Mouse (Mus musculus) brown adipose tissue, adult 24 weeks (tissue): ENCODE data around the gene AC131692.1. TPM values are rescaled to one million over a fixed set of nuclear protein-coding genes. Genes with fewer than 3 reads are reported as not detected.
A peak's percentile ranks its signal among the peaks of the same experiment; 100 is the strongest.

Source experiments
- H3K27ac ChIP-seq: fragments of 200-500 bp; replicated peaks from 2 replicates; pipeline ENCODE4 v1.5.1; 2012; ENCODE audit warnings: low read depth, mild to moderate bottlenecking, low read length
- H3K4me1 ChIP-seq: fragments of 200-500 bp; 2 replicates; pipeline ENCODE4 v1.6.1; 2012; ENCODE audit warnings: low read length, mixed read lengths; ENCODE audit not compliant: control insufficient read depth, insufficient read depth, insufficient read length
- H3K4me3 ChIP-seq: fragments of 200-500 bp; 2 replicates; pipeline ENCODE4 v1.5.1; 2012; ENCODE audit warnings: low read depth, mild to moderate bottlenecking, low read length, moderate library complexity; ENCODE audit not compliant: insufficient read depth
- polyA plus RNA-seq: library from polyadenylated mRNA; stranded (reverse); fragments of >200 nt; gene quantifications from 2 replicates; pipeline ENCODE4 v1.2.4, GENCODE M21; 2012; ENCODE audit not compliant: missing spikeins, insufficient read depth, insufficient read length

Gene AC131692.1
- polyA plus RNA-seq, 1 experiment, result not detected

DNA sequence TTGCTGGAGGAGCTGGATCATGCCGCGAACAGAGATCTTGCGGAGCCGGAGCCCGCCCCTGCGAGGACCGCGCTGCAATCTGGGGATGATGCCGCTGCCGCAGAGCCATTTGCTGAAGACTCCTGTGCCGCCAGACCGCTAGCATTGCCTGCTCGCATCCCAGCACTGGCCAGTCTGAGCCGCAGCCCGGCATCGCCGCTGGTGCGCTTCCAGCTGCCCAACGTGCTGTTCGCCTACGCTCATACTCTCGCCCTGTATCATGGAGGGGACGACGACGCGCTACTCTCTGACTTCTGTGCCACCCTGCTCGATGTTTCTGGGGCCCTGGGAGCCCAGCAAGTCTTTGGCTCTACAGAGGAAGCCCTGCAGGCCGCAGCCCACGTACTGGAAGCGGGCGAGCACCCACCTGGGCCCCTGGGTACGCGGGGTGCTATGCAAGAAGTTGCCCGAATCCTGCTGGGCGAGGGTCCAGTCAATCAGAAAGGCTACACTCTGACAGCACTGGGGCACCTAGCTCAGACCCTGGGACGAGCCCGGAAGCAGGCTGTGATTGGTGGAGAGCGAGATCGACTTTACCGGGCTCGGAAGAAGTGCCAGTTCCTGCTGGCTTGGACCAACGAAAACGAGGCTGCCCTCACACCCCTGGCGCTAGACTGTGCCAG is 32.4 kb upstream of the AC131692.1 start:
- Histone ChIP-seq H3K4me1 (peaks cover 9% of the 10 kb centered on the region), H3K27ac (0 out of 2 replicates have a peak overlapping the region, but pooled peaks have one; percentile 53), H3K4me3 (peak overlapping the region; percentile 90)

DNA sequence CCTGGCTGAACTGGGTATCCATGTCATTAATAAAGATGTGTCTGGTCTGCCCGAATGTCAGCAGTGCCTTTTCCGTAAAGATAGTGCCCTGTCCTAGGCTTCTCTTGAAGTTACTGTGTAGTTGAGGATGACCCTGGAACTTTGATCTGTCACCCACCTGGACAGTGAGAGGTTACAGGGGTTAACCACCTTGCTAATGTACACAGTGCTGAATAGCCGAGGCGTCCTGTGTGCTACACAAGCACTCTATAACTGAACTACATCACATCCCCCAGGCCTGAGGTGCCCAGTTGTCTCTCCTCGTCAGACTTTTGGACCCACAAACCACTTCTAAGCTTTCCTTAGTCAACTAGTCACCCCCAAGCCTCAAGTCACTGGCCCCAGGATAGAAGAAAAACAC is 31.8 kb upstream of the AC131692.1 start:
- H3K4me1 ChIP-seq, result peaks cover 13% of the 10 kb centered on the region
- H3K4me3 ChIP-seq, result peak overlapping the region; percentile 90
- no peak overlapping the region for H3K27ac ChIP-seq

DNA sequence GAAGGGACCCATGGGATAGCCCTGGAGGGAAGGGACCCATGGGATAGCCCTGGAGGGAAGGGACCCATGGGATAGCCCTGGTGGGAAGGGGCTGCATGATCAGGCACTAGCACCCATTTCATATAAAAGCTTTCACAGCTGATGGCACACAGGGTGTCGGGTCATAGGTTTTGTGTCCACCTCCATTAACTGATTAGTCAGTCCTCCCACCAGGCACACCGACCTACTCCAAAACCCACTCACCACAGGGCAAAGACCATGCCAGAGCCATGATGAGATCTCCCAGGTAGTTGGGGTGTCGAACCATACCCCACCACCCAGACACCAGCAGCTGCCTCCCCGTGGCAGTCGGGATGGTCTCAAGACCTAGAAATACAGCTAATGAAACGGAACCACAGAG is 31.1 kb upstream of the AC131692.1 start:
- peaks cover 13% of the 10 kb centered on the region for H3K4me1 ChIP-seq
- no peak overlapping the region for H3K4me3 ChIP-seq
- no peak overlapping the region for H3K27ac ChIP-seq

DNA sequence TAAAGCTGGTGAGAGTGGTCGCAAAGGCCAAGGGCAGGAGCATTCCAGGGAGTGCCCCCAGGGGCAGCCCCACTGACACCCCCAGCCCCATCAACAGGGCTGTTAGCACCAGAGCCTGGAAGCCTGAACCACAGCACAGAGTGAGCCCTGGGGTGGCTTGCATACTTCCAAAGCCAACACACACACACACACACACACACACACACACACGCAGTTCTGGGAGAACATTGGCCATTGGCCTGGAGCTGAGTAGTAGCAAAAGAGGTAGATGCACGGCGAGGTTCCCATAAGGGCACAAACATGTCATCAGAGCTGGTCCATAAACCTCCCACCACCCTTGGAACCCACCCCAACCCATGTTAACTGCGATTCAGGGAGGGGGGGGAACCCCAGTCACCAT is 27.6 kb upstream of the AC131692.1 start:
- Histone ChIP-seq H3K27ac (no peak overlapping the region), H3K4me3 (peak overlapping the region; percentile 58; the same call in 1 of the 2 replicates)

DNA sequence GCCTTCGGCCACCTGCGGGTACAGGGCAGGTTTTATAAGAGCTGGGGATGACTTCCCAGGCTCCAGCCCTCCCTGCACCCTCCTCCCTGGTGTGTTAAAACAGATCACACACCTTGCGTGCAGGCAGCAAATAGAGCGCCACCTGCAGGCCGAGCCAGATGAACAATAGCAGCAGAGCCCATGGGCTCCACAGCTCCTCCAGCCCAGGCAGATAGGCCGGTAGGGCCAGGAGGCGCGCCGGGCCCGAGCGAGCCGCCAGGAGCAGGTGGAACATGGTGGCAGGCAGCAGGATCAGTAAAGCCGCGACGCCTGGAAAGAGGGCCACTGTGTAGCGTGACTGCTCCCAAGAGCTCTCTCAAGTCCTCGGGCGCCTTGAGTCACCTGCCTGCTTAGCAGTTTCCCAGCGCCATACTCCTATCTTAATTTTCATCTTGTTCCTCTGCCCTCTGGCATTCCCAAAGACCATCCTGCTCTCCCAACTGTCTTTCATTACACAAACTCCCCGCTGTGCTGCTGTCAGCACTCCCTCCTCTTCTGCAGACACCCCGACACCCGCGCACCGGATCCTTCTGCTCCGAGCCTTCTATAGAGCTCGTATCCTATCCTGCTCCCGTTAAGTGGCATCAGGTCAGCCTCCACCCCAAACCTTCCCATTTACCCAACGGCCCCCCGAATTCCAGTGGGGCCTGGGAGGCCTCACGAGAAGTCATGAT is 27.1 kb upstream of the AC131692.1 start:
- Histone ChIP-seq H3K27ac (no peak overlapping the region), H3K4me1 (peaks cover 10% of the 10 kb centered on the region), H3K4me3 (peak overlapping the region; percentile 58)

More for the DNA sequence above, 27.6 kb upstream of the AC131692.1 start:
- peaks cover 13% of the 10 kb centered on the region for H3K4me1 ChIP-seq

DNA sequence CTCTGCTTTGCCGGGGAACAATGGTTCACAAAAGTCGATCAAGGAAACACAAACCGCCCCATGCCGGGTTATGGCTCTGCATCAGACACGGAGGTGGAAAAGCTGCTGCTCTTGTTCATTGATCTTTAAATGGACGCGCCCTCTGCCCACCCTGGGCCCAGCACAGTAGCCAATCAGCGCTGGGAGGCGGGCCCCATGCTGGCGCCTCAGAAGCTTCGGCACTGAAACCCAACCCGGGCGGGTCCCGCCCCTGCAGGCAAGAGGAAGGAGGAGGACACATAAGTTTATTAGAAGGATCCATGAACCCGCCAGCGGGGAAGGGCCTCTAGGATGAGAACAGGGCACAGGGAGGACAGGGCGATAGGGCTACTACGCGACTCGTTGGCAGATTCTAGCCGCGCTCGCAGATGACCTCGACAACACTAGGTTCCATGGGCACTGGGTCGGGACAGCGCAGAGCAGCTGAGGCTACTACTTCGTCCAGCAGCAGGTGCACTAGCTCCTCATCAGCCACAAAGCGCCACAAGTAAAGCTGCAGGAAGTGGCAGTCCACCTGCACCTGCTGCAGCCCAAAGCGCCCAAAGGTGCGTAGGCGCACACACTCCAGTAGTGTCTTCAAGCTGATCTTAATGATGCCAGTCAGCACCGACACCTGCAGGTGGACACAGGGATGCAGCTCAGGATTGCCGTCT is 26.3 kb upstream of the AC131692.1 start, which contains the start of gene Tm7sf2:
Gene Tm7sf2, minus strand, starts transcription at position 650 of the 692 bp plus-strand sequence.
- Histone ChIP-seq H3K4me1 (peaks cover 6% of the 10 kb centered on the region), H3K27ac (no peak within 1 kb of the TSS), H3K4me3 (peak within 1 kb of the TSS; percentile 58)

DNA sequence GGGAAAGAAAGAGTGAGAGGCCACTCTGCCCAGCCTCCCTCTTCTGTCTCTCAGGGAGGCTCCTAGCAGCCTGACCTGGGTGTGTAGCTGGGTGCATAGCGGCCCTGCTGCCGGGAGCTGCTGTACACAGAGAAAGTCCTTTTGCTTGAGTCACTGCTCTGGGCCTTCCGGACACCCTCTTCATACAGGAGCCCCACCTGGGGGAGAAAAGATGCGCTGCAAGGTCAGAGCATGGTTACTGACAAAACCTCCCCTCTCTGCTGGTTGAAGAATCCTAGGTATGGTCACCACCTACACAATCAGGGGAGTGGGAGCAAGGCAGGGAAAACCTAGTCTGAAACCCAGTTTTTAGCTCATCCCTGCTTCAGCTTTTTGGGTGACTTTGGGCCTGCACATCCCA is 25.3 kb upstream of the AC131692.1 start:
- Histone ChIP-seq H3K4me1 (peaks cover 6% of the 10 kb centered on the region; the same call in 1 of the 2 replicates), H3K4me3 (no peak overlapping the region)

DNA sequence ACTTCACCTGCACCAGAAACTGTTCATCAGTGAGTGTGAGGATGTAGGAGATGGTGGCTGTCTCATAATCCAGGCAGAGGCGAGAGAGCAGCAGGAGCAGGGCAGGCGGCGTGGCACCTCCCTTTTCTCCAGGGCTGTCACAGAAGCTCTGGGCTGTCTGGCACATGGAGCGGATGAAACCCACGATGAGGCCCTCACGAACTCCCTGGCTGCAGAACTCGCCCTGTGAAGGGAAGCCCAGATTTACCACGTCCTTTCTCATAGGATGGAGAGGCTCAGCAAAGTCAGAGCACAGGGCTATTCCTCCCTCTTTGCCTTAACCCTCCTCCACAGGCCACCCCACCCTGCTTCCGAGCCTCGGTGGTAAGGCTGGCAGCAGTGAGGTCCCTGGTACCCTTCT is 24.4 kb upstream of the AC131692.1 start:
- Histone ChIP-seq H3K4me3 (no peak overlapping the region), H3K27ac (no peak overlapping the region)

More for the DNA sequence above, 25.3 kb upstream of the AC131692.1 start:
- no peak overlapping the region for H3K27ac ChIP-seq

DNA sequence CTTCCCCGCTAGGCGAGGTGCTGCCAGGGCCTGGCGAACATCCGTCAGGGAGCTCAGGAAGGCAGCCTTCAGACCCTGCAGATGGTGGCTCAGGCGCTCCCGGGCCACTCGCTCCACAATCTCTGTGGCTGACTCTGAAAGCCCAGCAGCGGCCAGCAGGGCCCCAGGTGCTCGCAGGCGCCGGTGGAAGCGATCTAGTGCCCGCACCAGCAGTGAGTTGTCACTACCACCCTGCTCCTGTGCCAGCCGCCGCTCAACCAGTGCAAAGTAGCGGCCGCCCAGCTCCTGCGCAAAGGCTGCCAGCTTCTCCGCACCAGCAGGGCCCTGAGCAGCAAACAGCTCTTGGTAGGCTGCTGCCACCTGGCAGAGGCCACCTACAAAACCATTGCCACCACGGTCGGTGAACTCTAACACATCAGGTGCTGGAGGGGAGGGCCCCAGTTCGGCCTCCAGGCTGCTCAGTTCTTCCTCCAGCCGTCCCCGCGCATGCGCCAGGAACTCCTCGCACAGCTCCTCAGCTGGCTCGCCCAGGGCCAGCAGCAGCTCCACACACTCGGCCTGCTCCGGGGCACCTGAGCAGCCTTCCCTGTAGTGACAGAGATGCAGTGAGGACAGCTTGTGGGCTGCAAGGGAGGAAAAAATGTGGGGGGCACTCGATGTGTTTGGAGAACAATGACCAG is 23.5 kb upstream of the AC131692.1 start:
- peaks cover 6% of the 10 kb centered on the region; the same call in 1 of the 2 replicates for H3K4me1 ChIP-seq
- no peak overlapping the region for H3K27ac ChIP-seq

More for the DNA sequence above, 24.4 kb upstream of the AC131692.1 start:
- H3K4me1 ChIP-seq, result peaks cover 6% of the 10 kb centered on the region; the same call in 1 of the 2 replicates

DNA sequence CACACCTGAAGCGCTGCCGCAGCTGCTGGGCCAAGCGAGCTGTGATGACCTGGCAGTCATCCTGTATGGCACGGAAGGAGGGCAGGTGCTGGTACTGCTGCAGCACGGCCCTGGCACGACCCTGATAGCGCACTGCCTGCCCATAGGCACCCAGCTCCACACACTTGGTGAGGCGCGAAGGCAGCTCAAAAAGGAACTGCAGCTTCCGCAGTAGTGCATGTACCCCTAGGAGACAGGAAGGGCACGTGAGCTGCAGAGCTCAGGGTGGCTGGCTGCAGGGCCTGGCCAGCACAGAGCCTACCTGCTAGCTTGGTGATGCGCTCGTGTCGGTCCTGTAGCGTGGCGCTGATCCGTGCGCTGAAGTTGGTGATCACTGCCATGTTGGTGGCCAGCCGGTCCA is 23.0 kb upstream of the AC131692.1 start:
- Histone ChIP-seq H3K4me1 (peaks cover 9% of the 10 kb centered on the region), H3K4me3 (no peak overlapping the region), H3K27ac (no peak overlapping the region)

More for the DNA sequence above, 23.5 kb upstream of the AC131692.1 start:
- no peak overlapping the region for H3K4me3 ChIP-seq

DNA sequence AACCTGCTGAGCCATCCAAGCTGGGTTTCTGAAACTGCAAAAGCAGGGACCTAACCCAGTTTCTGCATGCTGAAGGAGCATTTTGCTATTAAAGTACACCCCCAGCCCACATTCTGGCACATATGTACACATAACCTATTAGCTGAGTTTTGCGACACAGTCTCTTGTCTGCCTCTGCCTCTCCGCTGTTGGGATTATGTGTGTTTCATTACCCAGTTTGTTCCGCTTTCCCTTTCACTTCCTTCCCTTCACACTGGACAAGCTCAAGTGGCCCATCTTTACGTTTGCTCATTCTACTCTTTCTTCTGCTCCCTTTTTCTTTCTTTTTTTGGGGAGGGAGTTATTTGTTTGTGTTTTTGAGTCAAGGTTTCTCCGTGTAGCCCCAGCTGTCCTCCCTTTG is 20.3 kb upstream of the AC131692.1 start:
- Histone ChIP-seq H3K4me3 (no peak overlapping the region), H3K27ac (0 out of 2 replicates have a peak overlapping the region, but pooled peaks have one; percentile 10), H3K4me1 (peaks cover 4% of the 10 kb centered on the region)

DNA sequence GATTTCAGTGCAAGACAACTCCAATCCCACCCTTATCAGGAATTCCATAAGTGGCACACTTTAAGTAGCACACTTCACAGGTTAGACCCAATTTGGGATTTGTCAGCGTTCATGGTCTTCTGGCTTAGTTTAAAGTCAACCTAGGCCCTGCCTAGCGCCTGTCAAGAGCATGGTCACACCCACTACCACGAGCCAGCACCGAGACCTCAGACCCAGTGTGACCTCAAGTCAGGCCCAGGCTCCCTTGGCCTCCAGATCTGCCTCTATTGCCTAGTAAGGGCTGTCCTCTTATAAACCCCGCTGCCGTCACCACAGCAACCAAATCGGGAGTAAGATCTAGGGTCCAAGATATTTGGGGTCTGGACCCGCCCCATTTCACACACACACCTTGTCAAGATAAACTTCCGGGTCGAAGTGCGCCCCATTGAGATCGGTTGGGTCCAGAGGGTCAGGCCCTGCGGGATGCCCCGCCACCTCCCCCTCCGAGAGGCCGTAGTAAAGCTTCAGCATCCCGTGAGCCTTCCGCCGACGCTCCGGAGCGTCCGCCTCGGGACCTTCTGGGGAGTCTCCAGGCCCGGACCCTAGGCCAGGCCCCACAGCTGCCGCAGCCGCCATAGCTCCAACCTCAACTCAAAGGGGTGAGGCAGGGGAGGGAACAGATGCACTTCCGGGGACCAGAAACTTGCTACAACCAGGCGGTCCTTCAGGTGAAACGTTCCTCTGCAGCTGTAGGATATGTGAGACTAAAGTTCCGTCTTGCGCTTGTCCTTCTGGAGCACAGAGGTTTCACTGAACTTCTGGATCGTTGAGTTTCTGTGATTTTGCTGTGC is 17.4 kb upstream of the AC131692.1 start, which contains the start of gene Vps51:
Gene Vps51, minus strand, starts transcription at position 668 of the 830 bp plus-strand sequence.
- Histone ChIP-seq H3K4me1 (peaks cover 4% of the 10 kb centered on the region), H3K27ac (peak within 1 kb of the TSS; percentile 75), H3K4me3 (peak within 1 kb of the TSS; percentile 83)

DNA sequence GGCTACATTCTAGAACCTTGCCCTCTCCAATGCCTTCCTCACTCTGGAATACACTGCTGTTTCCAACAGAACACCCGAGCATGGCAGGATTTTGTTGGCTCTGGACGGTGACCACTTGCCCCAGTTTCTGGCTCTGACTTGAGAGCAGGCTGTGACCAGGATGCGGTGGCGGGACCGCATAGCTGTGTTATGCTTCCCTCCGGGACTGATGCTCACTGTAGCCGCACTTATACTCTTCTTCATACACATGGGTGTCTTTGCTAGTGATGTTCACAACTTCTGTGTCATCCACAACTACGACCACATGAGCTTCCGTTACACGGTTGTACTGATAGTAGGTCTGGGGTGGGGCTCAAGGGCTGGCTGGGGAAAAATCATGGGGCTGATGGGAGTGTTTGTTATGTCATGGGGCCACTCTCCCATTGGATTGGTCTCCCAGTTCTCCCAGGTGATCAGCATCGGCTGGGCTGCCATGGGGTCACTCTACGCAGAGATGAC is 14.2 kb upstream of the AC131692.1 start, which contains the start of gene Tmem262:
Gene Tmem262, plus strand, starts transcription at position 51 of the 498 bp plus-strand sequence.
- peaks cover 8% of the 10 kb centered on the region for H3K4me1 ChIP-seq
- H3K4me3 ChIP-seq, result no peak within 1 kb of the TSS

DNA sequence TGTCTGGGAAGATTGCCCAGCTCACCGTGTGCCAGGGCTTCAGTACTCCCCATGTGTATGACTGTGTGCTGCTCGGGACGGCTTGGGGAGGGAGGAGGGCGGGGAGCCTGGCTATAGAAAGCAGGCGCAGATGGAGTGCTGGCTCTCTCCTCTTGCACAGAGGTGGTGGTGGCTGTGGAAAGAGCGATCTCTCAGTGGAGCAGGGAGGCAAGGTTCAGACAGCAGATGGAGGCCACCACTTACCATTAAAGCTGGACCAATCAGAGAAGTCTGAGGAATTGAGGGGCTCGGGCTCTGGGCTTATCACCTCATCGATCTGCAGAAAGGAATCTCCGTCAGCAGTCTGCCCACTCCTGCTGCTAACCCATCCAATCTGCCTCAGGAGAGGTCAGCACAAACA is 12.1 kb upstream of the AC131692.1 start, which contains the start of gene Gm28374:
Gene Gm28374, minus strand, starts transcription at position 101 of the 400 bp plus-strand sequence.
- Histone ChIP-seq H3K27ac (no peak within 1 kb of the TSS), H3K4me1 (peaks cover 4% of the 10 kb centered on the region; the same call in 1 of the 2 replicates), H3K4me3 (no peak within 1 kb of the TSS)

More for the DNA sequence above, 14.2 kb upstream of the AC131692.1 start, which contains the start of gene Tmem262:
- no peak within 1 kb of the TSS for H3K27ac ChIP-seq
